Mouse (Mus musculus) retina, postnatal 1 day (tissue): Measurements from ENCODE around the gene Spata6.

Experiments
- DNase-seq: peaks from one replicate; pipeline ENCODE4 v3.0.0-alpha.2; 2012

Spata6 gene

DNA sequence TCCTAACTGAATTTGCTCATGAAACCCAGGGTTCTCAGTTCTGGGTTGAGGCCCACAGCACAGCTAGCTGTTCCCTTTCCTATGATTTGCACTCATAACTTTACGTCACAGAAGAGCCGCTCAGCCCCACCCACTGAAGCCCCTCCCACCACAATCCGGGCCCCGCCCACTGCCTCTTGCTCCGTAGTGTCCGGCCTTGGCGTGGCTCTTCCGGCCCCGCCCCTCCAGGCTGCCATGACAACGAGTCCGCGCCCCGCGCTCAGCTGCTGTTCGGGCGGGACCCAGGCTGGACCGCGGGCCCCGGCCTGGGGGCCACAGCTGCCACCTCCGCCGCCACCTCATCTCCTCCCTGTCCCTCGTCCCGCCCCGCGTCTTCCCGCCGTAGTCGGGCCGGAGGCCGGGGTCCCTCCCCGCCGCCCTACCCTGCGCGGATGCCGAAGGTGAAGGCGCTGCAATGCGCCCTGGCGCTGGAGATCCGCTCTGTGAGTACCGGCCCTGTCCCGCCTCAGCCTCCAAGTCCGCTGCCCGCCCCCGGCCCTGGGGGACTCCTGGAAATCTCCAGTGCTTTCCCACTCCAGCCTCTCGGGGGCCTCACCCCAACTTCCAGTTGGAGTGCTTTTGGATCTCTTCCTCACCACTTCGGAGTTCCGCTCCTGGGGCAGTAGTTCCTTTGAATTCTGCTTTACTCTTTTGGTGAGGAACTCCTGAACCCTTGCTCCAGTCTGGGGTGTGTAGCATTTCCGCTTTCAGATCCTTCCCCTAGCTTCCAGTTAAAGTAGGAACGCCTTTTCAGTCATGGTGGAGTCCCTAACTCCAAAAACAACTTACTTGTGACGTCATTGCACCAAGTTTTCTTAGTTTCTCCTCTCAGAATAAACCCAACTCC lies at the start of gene Spata6:
Gene Spata6, plus strand, starts transcription at position 209 of the 886 bp plus-strand sequence.
- peak; percentile 91 for DNase-seq

DNA sequence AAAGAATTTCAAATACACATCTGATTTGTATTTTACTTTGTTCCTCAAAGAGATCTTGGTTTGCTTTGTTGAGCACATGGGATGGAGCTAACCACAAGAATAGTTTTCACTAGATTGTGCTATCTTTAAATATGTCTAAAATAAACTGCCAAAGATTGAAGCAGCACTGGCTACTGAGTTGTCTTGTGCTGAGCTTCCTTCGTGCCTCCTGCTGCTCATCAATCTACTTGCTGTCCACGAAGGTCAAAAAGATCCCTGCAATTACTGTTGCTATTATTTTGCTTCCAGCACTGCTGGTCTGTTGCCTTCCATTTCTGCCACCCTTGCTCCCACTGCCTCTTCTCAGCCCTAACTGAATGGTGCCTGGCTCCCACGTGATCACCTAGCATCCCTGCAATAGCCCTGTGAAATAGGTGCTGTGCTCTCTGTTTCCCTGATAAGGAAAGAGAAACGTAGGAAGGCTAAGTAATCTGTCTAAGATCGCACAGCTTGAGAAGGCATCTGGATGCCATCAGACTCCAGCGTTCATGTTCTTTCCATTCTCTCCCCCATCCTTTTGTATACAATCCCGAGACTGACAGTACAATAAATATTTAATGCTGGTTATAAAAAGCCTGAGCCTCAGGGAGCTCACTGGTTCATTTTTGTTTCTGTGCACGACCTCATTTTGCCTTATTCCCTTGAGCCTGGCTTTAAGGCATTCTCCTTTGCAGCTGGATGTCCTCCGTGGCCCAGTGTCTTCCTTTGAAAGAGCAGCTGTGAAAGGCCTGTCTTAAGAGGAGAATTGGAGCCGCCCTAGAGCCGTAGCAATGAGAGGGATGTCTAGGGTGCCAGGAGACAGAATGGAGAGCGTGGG lies 49.0 kb upstream of the Spata6 start:
- peak; percentile 45 for DNase-seq

DNA sequence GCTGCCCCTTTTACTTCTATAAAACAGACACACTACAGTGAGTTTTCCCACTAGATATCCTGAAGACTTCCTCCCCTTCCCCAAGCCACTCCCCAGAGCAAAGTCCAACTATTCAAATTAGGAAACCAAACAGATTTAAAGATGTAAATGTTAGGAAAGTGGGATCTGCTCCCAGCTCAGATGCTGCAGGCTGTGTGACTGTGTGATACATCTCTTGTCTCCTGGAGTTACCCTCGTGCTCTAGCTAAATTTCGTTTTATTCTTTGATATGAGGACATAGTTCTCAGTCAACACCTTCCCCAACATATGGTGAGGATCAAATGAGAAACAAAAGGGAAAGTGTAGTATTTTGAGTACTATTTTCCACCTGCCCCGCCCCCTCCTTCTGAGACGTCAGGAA lies 48.3 kb upstream of the Spata6 start:
- DNase-seq: no peak

DNA sequence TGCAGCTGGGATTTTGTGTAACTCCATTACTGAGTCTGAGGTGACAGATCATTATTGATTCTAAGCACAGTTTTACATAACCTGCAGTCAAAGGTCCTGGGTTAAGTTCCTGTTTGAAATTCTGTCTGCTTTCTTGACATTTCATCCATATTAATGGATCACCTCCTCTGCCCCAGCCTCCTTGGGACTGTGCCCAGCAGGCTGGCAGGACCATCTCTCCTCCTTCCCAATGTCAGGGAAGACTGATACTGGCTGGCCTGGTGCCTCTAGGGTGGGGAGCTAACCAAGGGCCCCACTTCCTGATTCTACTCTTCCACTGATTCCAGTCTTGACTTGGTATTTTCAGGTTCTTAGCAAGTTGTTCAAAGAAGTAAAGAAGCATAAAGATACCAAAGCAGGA lies 45.9 kb upstream of the Spata6 start:
- no peak for DNase-seq

DNA sequence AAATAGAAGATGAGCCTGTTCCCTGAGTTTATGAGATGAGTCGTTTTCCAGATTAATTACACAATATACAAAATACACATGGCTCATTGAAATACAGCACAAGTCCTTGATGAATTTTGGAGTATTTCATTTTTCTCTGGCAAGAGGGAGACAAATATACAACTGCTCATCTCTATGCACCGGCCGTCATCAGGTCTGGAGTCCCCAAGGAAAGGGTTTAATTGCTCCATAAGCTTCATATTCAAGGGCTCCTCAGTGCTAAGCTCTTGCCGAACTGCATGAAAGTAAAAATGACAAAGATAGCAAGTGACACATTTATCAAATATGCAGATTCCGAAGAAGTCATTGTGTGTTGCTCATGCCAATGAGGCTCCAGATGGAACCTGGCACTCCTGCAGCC lies 37.9 kb upstream of the Spata6 start:
- DNase-seq: no peak

DNA sequence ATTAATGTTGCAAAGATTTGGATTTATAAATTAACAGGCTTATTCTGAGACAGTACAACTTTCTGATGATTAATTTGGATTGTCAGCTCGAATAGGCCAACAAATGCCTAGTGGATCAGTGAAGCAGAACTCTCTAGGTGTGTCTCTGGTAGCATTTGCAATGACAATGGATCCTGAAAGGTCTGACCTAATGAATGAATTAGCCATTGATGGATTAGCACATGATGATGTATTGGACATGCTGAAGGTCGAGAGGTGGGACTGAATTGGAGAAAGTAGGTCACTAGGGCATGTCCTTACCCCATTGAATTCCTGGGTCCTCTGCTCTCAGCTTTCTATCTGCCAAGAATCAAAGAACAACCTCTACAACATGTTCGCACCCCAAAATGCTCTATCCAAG lies 37.0 kb upstream of the Spata6 start:
- no peak for DNase-seq

DNA sequence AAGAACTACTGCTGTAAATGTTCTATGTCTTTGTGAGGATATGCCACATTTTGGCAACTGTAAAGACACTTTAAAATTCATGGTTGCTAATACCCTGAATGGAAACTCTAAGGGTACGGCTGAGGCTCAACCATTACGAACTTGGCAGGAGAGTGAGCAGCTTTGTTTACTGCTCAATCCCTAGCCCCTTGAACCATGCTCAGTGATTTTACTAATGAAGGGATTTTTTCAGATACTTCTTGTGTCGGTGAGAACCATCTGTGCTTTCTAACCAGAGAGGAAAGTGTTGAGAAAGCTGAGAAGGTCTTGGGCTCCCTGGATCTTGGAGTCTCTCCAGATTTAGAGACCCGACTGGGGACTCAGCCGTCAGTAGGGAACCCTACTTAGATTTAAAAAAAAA lies 35.9 kb upstream of the Spata6 start:
- no peak for DNase-seq

DNA sequence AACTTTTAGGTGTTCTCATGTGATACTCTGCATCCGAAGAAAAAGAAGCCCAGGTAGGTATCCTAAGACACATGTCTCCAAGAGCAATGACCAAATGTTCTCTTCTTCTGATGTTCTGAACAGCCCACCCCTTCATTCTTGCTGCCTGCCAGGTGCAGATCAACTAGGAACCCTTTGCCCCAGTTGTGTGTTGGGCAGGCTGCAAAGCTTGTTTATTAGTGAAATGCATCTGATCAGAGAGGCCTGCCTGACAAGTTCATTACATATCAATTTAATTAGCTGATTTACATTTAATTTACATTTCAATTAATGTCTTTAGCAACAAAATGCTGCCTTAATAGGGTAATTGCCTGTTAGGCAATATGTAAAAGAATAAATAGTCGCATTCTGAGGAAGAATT lies 33.8 kb upstream of the Spata6 start:
- peak; percentile 30 for DNase-seq

DNA sequence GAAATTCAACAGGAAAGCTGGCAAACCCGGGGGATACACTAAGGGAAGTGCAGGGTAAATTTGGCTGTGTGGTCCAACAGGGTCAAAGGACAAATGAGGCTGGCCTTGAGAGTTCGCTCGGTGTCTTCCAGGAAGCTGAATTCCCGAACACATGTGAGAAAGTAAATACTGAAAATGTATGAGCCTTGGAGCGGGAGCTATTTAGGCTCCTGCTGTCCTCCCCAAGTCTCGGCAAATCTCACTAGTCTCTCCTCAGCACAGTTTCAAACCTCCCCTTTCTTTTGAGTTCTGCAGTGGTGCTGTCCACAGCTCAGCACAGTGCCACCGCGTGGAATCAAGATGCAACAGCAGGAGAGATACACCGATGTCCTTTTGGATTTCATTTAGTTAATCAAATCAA lies 32.8 kb upstream of the Spata6 start:
- DNase-seq: peak; percentile 75

DNA sequence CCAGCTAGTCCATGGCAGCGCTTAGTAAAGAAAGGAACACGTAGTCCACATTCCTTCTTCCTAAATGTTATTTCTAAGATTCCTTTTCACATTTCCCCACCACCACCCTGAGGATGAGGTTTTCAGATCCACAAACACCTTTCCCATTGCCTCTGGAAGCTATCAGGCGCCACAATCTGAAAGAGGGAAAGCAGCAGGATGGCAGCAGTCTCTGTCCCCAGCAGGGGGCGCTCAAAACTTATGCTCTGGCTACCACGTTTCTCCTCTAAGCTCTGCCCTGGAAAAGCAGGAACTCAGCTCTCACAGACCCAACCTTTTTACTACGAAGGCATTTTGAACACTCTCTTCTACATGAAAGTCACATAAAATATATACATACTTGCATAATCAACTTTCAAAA lies 32.2 kb upstream of the Spata6 start:
- peak; percentile 82 for DNase-seq

DNA sequence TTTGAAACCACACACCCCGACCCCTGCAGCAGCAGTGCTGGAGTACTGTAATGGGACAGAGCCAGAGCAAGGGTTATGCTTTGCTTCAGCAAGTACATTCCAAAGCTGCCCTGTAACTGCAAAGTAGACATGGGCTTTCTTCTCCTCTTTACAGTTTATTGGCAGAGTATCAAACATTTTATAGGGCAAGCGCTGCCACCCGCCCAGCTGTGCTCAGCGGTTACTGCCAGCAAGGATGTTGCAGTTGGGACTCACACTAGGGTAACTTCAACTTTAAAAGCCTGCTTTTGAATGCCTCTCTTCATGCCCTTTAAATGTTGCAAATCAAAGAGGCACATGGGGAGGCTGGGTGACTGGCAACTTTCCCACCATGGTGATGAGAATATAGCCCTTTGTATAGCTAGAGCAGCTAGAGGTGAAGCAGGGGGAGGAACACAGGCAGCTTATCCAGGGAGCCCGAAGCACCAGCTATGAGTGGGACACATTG lies 28.7 kb upstream of the Spata6 start:
- peak; percentile 35 for DNase-seq

DNA sequence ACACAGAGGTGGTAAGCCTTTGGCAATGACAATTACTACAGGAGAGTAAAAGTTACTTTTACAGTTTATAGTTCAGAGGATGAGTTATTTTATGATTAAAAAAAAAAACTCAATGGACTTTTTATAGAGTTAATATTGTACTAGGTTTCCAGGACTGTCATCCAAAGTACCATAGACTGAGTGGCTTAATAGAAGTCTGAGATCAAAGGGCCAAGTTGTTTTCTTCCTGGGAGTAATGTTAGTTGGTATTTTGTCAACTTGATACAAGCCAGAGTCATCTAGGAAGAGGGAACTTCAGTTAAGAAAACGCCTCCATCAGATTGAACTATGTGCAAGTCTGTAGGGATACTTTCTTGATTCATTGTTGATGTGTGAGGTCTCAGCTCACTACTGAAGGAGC lies 18.4 kb upstream of the Spata6 start:
- no peak for DNase-seq

DNA sequence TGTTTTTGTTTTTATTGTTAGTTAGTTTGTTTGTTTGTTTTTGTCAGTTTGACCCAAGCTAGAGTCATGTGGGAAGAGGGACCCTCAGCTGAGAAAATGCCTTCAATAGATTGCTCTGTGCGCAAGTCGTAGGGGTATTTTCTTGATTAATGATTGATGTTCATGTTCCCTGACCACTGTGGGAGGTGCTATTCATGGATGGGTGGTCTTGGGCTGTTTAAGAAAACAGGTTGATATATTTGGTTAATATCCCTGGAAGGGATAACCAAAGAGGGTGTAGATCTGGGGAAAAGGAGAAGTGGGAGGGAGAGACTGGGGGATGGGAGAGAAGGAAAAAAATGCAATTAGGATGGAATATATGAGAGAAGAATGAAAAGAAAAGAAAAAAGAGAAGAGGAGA lies 15.7 kb upstream of the Spata6 start:
- DNase-seq: no peak

DNA sequence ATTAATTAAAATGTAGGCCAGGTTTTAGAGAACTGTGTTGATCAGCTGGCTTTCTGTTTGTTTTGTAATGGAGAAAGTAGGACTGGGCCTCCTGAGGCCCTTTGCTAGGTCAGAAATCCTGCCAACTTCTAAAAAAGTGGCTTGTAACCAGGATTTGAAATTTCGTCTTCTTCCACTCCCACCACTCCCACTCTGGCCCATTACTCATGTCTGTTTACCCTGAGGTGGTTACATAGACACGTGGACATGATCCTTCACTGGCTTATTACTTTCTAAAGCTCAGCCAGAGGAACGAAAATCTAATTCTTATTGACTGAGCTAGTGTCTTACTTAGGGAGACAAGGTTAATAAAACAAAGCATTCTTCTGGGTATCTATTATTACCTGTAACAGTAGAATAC lies 14.8 kb upstream of the Spata6 start:
- no peak for DNase-seq

DNA sequence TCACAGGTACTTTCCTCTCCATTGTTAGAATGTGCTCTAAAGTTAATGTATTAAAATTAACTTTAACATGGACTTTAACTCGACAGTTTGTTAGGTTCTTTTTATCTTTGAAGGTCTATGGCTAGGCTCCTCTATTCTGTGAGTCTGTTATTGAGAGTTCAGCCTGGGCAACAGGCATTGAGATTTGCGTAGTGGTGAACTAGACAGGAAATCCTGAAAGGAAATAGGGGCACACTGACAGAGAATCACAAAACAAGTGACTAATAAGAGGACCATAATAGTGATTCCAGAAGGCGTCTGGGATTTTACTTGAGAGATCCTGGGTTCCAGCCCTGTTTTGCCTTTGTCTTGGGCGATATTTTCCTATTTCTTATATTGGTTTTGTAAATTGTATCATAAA lies 488 bp upstream of the Spata6 start:
- no peak for DNase-seq

DNA sequence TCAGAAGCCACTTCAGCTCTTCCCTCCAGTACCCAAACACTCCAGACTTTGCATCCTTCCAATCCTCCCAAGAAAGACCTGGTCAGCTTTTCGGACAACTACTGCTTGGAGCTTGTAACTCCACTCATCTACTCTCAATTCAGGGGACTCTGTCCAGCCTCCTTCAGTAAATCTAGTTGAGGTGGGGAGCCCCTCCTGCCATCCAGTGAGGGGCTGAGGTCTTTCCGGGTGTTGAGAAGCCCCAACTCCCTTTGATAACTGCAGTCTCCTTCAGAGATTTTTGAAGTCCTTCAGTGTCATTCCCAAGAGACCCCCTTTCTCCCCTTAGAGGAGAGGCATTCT lies 849 bp downstream of the Spata6 start:
- no peak for DNase-seq

DNA sequence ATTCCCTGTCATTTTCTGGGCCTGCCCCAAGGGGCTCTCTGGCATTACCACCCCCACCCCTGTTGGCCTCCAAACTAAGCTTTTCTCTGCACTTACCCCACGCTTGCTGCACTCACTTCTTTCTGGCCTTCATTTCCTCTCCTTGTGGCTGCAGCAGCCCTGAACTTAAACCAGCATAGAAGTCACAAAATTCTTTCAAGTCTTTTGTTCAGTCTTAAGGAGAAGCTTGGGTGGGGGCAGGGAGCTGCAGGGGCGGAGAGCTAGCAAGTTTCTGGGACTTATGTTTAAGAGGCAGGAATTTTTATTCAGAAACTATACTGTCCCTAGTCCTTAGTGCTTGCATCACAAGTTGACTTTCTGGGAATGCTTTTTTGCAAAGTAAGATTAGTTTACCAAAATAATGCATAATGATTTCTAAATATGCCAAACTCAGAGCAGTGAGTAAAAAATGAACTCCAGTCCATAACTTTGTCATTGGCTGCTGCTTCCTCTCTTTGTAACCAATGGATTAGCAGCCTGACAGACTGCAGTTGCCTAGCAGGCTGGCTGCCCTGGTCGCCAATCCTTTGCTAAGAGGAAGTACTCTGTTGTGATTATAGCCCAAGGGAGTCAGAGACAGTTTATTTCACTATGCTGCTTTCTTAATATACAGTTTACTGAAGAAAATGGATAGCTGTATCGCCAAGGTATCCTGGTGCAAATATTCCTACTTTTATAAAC lies 1.5 kb downstream of the Spata6 start:
- DNase-seq: peak; percentile 23

DNA sequence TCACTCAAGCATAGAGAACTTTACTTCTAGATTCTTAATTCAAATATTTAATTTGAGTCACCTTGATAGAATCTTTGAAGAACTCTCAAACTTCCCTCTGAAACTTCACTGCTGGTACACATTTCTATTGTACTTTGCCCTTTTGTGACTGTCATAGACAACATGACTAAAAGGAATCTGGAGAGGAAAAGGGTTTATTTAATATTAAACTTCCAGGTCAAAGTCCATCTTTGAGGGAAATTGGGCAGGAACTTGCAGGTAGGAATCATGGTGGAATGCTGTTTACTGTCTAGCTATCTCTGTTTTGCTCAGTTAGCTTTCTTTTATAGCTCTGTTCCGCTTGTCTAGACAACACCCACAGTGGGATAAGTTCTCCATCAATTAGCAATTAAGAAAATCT lies 17.8 kb downstream of the Spata6 start:
- no peak for DNase-seq

DNA sequence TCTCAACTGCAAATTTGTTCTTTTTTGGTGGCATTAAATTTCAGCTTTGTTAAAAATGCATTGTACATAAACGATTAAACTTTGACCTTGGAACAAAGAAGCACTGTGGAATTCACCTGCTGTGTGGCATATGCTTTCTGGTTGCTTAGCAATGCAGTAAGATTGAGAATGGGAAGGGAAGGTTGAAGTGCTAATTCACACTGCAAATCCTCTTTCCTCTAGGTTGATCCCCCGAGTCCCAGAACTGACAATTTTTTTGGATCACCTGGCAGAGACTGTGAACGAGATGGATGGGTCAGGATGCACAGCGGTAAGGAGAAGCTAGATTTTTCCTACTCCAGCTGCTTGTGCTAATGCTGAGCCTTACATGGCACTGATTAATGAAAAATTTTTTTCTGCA lies 60.7 kb downstream of the Spata6 start:
- DNase-seq: peak; percentile 3

DNA sequence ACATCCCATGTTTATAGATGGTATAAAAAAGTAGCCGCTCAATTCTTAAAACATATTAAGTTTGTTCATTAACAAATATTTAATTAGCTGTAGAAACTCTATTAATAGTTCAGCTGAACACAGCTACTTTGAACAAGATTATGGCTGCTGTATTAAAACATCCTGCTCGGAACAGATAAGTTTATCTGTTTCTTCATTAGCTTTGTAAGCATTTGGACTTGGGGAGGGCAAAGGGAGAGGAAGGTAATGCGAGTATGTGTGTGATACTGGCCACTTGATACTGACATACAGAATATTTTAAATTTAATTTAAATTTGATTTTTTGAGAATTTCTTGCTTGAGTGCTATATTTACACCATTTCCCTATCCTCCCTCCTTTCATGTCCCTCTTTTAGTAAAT lies 80.1 kb downstream of the Spata6 start:
- no peak for DNase-seq

DNA sequence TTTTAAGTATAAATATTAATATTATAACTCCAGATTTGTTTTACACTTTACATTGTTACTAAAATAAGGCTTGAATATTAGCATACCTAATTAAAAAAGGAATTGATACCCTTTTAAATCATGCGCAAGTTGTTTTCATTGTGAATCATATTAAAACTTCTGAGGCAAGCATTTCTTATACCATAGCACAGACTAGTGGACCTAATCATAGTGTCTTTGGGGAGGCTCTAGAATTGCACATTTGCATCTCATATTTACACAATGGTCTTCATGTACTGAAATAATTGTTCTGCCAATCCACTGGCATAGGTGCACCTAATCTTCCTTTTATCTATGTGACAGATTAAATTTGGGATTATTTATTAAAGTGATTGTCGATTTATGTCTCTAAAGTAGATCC lies 83.4 kb downstream of the Spata6 start:
- no peak for DNase-seq

DNA sequence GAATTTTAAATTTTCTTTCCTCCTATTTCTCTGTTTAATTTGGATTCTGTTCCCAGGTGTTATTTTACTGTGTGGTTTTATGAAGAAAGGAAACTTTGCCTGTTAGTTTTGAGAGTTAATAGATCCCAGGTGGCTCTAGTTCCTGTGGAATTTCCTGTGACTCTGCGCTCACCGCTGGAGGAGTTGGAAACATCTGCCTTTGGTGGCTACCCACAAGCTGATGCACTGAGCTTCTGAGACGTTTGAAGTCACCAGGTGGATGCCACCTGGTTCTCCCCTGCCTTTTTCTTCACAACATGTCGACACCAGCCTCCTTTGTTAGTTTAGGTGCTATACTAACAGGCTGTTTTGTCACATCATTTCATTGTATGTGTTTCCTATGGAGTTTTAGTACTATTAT lies 97.7 kb downstream of the Spata6 start:
- DNase-seq: no peak

DNA sequence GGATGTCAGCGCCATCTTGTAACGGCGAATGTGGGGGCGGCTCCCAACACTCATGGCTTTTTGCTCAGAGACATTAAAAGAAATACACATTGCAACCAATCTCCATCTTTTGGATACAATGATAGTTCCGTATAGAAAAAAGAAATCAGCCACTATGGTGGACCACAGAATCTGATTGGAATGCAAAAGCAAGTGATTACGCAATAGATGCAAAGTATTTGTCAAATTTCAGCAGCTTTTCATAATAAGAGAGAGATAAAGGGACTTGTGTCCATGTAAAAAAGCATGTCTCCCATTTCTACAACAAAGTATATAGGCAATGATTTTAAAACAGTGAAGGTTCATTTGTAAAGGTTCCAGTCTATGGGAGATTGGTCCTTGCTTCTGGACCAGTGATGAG lies 119.1 kb downstream of the Spata6 start:
- no peak for DNase-seq
